ENCODE assay signal across 19 mouse cellular contexts in genomic region chr17:48261868-48262267, GRCm38 (mm10). TPM values are rescaled to one million over a fixed set of nuclear protein-coding genes. Genes with fewer than 3 reads are reported as not detected.
"Had no signal": no experiment of that assay in that cellular context is flagged by ENCODE, and none has a peak within 500 bp of the region (broad histone marks: within the 10 kb centered on the region; RNA-seq: fewer than 3 reads in every experiment).

No protein-coding gene starts in this region.

- H3K27me3 ChIP-seq: kidney, embryonic 15.5 days; limb, embryonic 13.5 days; neural tube, embryonic 13.5 days had no signal

- H3K4me2 ChIP-seq: kidney, embryonic 15.5 days; limb, embryonic 13.5 days; liver, embryonic 11.5 days; lung, embryonic 14.5 days; neural tube, embryonic 13.5 days had no signal

- H3K36me3 ChIP-seq: kidney, embryonic 15.5 days; limb, embryonic 13.5 days; midbrain, embryonic 10.5 days; neural tube, embryonic 13.5 days had no signal

- H3K4me3 ChIP-seq: kidney, embryonic 15.5 days; limb, embryonic 13.5 days; midbrain, embryonic 10.5 days; neural tube, embryonic 13.5 days had no signal

- DNase-seq: kidney, adult 11 months; kidney, postnatal 14 days; left cerebral cortex, postnatal 4 days; lung, embryonic 14.5 days; lung, postnatal 10 days; midbrain, embryonic 14.5 days; retina, postnatal 1 day; right cerebral cortex, postnatal 4 days; spleen, adult 18-20 months; thymus, postnatal 36 days had no signal

- H3K27ac ChIP-seq: kidney, embryonic 15.5 days; limb, embryonic 13.5 days; midbrain, embryonic 10.5 days; neural tube, embryonic 13.5 days had no signal

- H3K9ac ChIP-seq: kidney, embryonic 15.5 days; limb, embryonic 13.5 days; lung, embryonic 14.5 days; neural tube, embryonic 13.5 days had no signal

RNA-seq across cellular contexts. Expression of gene Treml4, which starts 2.2 kb away (rescaled TPM):
- total RNA-seq: layer of hippocampus, adult 8-10 months; layer of hippocampus, postnatal 14 days; left cerebral cortex, postnatal 10 days had no signal
- polyA plus RNA-seq: midbrain, embryonic 14.5 days had no signal

RNA-seq across cellular contexts. Expression of gene Trem3, which starts 14.3 kb away (rescaled TPM):
- total RNA-seq: layer of hippocampus, adult 8-10 months; layer of hippocampus, postnatal 14 days; left cerebral cortex, adult 18-20 months had no signal
- polyA plus RNA-seq: kidney, embryonic 15.5 days; midbrain, embryonic 10.5 days; midbrain, embryonic 14.5 days had no signal

RNA-seq across cellular contexts. Expression of gene Trem1, which starts 29.3 kb away (rescaled TPM):
- total RNA-seq: layer of hippocampus, adult 8-10 months; layer of hippocampus, postnatal 14 days; left cerebral cortex, adult 18-20 months; left cerebral cortex, postnatal 10 days; left cerebral cortex, postnatal 4 days had no signal
- polyA plus RNA-seq: lung, embryonic 14.5 days; midbrain, embryonic 10.5 days; midbrain, embryonic 14.5 days had no signal

RNA-seq across cellular contexts. Expression of gene Treml2, which starts 37.4 kb away (rescaled TPM):
- polyA plus RNA-seq: neural tube, embryonic 13.5 days had no signal

RNA-seq across cellular contexts. Expression of gene B430306N03Rik, which starts 54.1 kb away (rescaled TPM):
- total RNA-seq: layer of hippocampus, postnatal 14 days; left cerebral cortex, postnatal 10 days had no signal
